Mouse (Mus musculus) fat pad, adult 2 months (tissue): ENCODE results near the gene Ccdc173.
"Not testable (repeated sequence)": the region's sequence is repeated elsewhere in the genome, so short reads cannot be mapped to it uniquely, and the experiment has no call there.

Source experiments
- DNase-seq: peaks from one replicate; pipeline ENCODE4 v3.0.0-alpha.2; 2011; ENCODE audit warnings: low read depth, low spot score; ENCODE audit errors: extremely low read depth

Gene Ccdc173

GRCm38 (mm10) chr2:69789429-69790069 is at the start of gene Ccdc173, which contains the start of gene Phospho2:
Gene Ccdc173 (minus strand): TSS chr2:69789575.
Gene Phospho2 (plus strand): TSS chr2:69789623.
- peak; percentile 74 for DNase-seq

DNA sequence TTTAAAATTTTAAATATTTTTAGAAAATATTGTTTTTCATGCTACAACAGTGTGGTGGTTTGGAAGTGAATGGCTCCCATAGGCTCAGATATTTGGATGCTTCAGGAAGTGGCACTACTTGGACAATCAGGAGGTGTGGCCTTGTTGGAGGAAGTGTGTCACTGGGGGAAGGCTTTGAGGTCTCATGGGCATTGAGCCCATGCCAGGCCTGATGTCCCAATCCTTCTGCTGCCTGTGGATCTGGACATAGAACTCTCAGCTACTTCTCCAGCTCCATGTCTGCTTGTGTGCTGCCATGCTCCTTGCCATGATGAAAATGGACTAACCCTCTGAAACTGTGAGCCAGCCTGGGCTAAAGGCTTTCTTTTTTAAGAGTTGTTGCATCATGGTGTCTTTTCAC is 49.3 kb upstream of the Ccdc173 start:
- no peak for DNase-seq

GRCm38 (mm10) chr2:69837996-69838395 is 48.6 kb upstream of the Ccdc173 start:
- DNase-seq, result no peak

DNA sequence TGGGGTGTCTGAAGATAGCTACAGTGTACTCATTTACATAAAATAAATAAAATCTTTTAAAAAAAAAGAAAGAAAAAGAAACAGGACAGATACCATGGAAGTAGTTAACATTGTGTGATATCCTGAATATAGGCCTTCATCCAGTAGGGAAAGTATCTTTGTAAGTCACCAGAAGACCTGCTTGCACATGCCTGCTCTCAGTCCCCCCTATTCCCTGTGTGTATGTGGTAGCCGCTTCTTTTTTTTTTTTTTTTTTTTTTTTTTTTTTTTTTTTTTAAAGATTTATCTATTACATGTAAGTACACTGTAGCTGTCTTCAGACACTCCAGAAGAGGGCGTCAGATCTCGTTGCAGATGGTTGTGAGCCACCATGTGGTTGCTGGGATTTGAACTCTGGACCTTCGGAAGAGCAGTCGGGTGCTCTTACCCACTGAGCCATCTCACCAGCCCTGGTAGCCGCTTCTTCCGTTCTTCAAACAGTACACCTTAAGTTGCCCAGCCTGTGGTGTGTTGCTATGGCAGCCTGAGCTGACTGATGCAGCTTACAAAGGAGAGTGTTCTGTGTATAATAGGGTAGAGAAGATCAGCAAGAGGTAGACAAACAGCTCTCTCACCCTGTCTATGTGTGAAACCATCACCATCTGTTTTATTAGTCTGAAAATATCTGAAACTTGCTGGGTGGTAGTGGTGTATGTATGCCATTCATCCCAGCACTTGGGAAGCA is 48.0 kb upstream of the Ccdc173 start:
- no peak for DNase-seq

DNA sequence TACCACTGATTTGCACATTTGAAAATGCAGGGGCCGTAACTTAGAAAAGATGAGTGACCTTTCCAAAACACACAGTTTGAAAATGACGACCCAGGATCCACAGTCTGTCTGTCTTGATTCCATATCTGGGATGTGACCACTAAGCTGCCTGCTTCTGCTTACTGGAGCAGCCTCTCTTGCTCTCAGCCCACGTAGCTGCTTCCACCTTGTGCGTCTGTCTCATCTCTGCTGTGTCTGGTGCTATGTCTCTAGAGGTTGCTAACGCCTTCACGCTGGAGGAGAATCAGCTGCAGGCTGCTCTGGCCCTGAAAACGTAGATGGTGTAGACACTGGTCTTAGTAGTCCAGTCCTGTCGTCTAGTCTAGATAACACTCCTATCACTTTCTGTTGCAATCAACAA is 40.7 kb upstream of the Ccdc173 start:
- no peak for DNase-seq

DNA sequence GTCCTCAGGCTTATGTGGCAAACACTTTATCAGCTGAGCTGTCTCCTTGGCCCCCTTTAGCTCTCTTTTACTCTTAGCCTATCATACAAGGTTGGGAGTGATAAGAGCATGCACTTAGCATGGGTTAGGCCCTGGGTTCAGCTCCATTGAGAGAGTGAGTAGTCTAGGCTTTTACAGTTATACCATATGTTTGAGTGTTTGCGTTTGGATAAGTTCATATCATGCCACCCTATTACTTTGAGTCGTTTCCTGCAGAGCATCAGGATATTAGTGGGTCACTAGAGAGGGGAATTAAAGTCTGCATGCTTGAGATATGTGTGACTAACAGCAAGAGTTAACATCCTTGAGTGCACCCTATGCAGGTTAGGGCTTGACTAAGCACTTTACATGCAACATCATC is 40.3 kb upstream of the Ccdc173 start:
- DNase-seq, result no peak

GRCm38 (mm10) chr2:69828031-69828430 is 38.7 kb upstream of the Ccdc173 start:
- no peak for DNase-seq

GRCm38 (mm10) chr2:69826380-69826779 is 37.0 kb upstream of the Ccdc173 start:
- DNase-seq, result no peak

DNA sequence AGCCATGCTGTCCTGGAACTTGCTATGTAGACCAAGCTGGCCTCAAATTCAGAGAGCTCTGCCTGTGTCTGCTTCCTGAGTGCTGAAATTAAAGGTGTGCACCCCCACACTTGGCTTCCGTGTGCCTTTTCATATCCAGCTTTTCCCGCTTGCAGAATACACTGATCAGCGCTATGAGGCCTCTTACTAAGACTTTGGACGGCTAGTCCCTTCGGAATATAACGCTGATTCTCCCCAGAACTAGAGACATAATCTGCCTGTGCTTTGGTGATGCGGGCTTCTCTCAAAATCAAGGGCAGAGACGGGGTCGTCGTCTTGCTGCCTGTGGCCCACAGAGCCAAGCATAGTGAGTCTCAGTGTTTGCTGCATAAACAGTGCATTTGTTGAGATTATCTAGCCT is 36.5 kb upstream of the Ccdc173 start:
- DNase-seq, result no peak

DNA sequence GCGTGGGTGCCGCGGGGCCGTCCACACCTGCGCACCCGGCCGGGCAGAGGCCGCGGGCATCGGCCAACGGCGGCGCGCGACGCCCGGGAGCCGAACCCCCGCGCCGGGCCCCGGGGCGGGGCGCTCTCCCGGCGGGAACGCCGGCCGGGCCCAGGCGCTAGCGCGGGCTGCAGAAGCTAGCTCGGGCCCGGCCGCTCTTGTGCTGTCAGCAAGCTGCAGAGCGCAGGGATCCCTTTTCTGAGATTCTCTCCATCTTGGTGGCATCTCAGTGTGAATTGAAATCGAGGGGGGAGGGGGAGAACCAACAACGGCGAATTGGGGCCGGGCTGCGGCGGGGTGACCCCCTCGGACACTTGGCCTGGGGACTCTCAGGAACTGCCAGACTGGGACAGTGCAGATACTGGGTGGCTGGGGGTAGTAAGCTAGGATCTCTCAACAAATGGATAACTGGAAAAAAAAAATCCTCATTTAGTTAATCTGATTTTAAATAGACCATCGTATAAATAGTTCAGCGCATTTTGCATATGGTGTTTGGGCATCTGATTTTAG is 33.8 kb upstream of the Ccdc173 start:
- DNase-seq, result no peak

GRCm38 (mm10) chr2:69822361-69823128 is 33.2 kb upstream of the Ccdc173 start:
- no peak for DNase-seq

DNA sequence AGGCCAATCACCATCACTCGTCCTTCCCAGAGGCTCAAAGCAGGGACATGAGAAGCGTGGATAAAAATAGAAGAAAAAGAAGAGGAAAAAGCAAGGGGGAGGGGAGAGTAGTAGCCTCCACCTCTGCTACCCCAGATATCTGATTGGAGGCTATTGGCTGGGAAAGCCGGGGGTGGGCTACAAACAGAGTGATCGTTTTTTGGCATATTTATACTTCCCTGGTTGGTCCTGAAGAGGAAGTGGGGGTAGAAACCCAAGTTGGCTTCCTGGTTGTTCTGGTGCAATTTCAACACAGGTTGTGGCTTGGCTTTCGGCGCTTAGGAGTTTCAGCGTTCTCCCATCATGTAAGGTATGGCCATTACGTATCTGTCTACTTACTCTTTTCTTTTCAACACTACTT is 32.3 kb upstream of the Ccdc173 start, which contains the start of gene Klhl23:
TSS of gene Klhl23 (plus strand) at position 234 of the 400 bp plus-strand sequence.
- no peak for DNase-seq

- no peak for DNase-seq
Observed at GRCm38 (mm10) chr2:69820201-69820600, 30.8 kb upstream of the Ccdc173 start.

GRCm38 (mm10) chr2:69818350-69819085 is 29.1 kb upstream of the Ccdc173 start:
- DNase-seq, result no peak

DNA sequence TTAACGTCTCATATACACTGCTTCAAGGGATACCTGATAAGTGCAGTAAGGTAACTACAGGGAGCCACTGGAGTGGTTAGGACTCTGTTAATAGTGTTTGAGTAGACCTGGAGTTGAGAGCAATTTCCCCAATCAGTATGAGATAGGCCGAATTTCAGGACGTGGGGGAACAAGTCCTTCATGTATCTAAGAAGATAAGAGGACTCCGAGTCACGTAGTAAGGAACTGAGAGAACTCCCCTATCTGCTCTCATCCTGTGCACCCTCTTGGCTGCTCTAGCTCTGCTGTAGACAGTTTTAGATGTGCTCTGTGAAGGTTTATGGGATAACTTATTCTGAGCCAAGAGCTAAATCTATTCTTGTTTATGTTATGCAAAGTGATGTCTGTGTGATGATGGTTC is 27.2 kb upstream of the Ccdc173 start:
- no peak for DNase-seq

GRCm38 (mm10) chr2:69811349-69811748 is 22.0 kb upstream of the Ccdc173 start:
- not testable (repeated sequence) for DNase-seq

GRCm38 (mm10) chr2:69810169-69810568 is 20.8 kb upstream of the Ccdc173 start:
- no peak for DNase-seq

- DNase-seq, result not testable (repeated sequence)
Observed at GRCm38 (mm10) chr2:69804663-69805062, 15.3 kb upstream of the Ccdc173 start.

- DNase-seq, result no peak
Observed at GRCm38 (mm10) chr2:69803756-69804155, 14.4 kb upstream of the Ccdc173 start.

GRCm38 (mm10) chr2:69802911-69803312 is 13.5 kb upstream of the Ccdc173 start:
- no peak for DNase-seq

GRCm38 (mm10) chr2:69790722-69791121 is 1.3 kb upstream of the Ccdc173 start:
- DNase-seq, result no peak
